In the genomic region with DNA sequence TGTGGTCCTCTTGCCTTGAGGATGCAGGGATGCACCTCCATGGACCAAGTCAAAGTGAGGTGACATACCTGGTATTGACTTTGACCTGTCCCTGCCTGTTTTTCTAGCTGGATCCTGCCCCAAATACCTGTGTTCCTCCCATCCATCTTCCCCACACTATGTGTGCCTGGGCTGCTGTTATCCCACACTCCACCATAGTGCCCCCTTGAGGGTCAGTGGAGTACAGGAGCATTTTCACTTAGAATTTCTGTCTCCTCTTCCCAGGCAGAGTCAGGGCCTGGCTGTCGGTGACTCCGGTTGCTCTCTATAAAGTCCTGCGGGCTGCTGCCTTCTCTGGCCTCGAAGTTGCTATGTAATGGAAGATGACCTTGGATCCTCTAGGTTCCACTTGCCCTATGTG, we compare ENCODE assay signal across 24 mouse cellular contexts. TPM values are rescaled to one million over a fixed set of nuclear protein-coding genes. Genes with fewer than 3 reads are reported as not detected.
DNase-seq lines count a peak whose midpoint lies in the region; ATAC-seq and TF ChIP-seq lines count a peak whose summit lies in the region.
"Had no signal": no experiment of that assay in that cellular context is flagged by ENCODE, and none has a peak within 500 bp of the region (broad histone marks: within the 10 kb centered on the region; RNA-seq: fewer than 3 reads in every experiment).

No protein-coding gene starts in this region.

- no peaks in the 10 kb centered on the region for H3K36me3 ChIP-seq in heart, adult 2 months (ENCODE audit: control insufficient read depth, insufficient read depth, low read length)
- H3K36me3 ChIP-seq in stomach, postnatal 0 days (ENCODE audit: control insufficient read depth, insufficient read depth, low read length), result no peaks in the 10 kb centered on the region
- H3K36me3 ChIP-seq: heart, embryonic 13.5 days; liver, embryonic 12.5 days; midbrain, embryonic 10.5 days; neural tube, embryonic 13.5 days had no signal

- WGBS in heart, adult 2 months, result 36% methylated on average over 4 of the region's 4 CpGs
- WGBS in stomach, postnatal 0 days, result 59% methylated on average over 4 of the region's 4 CpGs

- no peak for TF ChIP-seq EP300 in heart, adult 2 months (IDR thresholded peaks at IDR 0.05; ENCODE audit: insufficient read depth, low read depth, low read length)
- TF ChIP-seq EP300 in stomach, postnatal 0 days (optimal IDR thresholded peaks at IDR 0.05), result no peak

- no peaks in the 10 kb centered on the region for H3K79me2 ChIP-seq in heart, adult 2 months (replicated peaks; ENCODE audit: control insufficient read depth, insufficient read depth, low read length)

- TF ChIP-seq POLR2A in heart, adult 2 months (IDR thresholded peaks at IDR 0.05; ENCODE audit: insufficient read depth, low read depth, low read length), result no peak

- H3K4me1 ChIP-seq in heart, adult 2 months (ENCODE audit: control insufficient read depth, insufficient read depth, low read length), result peaks cover 2% of the 10 kb centered on the region; the same call in 1 of the 2 replicates
- no peaks in the 10 kb centered on the region for H3K4me1 ChIP-seq in stomach, postnatal 0 days (replicated peaks; ENCODE audit: control insufficient read depth, insufficient read depth)
- H3K4me1 ChIP-seq: heart, embryonic 13.5 days; liver, embryonic 12.5 days; midbrain, embryonic 10.5 days; neural tube, embryonic 13.5 days had no signal

- H3K4me3 ChIP-seq in heart, adult 2 months, result no peak overlapping the region
- H3K4me3 ChIP-seq in left cerebral cortex, adult 2 months, result no peak overlapping the region
- H3K4me3 ChIP-seq in stomach, postnatal 0 days (ENCODE audit: low read depth, low read length), result no peak overlapping the region
- H3K4me3 ChIP-seq: heart, embryonic 13.5 days; liver, embryonic 12.5 days; midbrain, embryonic 10.5 days; neural tube, embryonic 13.5 days had no signal

- ATAC-seq in stomach, postnatal 0 days (ENCODE audit: low FRiP score, low TSS enrichment), result no peak; the same call in 1 of the 2 replicates
- ATAC-seq: hindbrain, embryonic 16.5 days; liver, embryonic 12.5 days had no signal

- H3K27me3 ChIP-seq in heart, adult 2 months (ENCODE audit: control insufficient read depth, insufficient read depth, low read length), result no peaks in the 10 kb centered on the region
- no peaks in the 10 kb centered on the region for H3K27me3 ChIP-seq in stomach, postnatal 0 days (ENCODE audit: control insufficient read depth, insufficient read depth, low read length)

- DNase-seq in heart, adult 2 months, result no peak
- DNase-seq in heart, adult 18-20 months, result no peak
- no peak for DNase-seq in left cerebral cortex, adult 2 months (ENCODE audit: extremely low spot score in 1 of 2, low spot score in 2 of 2)
- DNase-seq in left cerebral cortex, adult 9 months (ENCODE audit: low spot score in 2 of 2), result no peak
- peak; percentile 14 for DNase-seq in thymus, postnatal 4 days
- no peak for DNase-seq in thymus, postnatal 0 days (ENCODE audit: low spot score)
- no peak for DNase-seq in stomach, postnatal 0 days (ENCODE audit: low spot score)
- no peak for DNase-seq in spleen, postnatal 36 days (ENCODE audit: low spot score in 2 of 2)
- DNase-seq: adrenal gland, adult 8-10 months; cerebellum, adult 18-20 months; gastrocnemius, postnatal 25 days; heart, postnatal 36 days; layer of hippocampus, adult 9-11 months; lung, postnatal 36 days; right cerebral cortex, postnatal 14 days; thymus, postnatal 25 days had no signal

- intact Hi-C loops in heart, adult 2 months (cut with DNase I), result no loop called here
- intact Hi-C loops in left cerebral cortex, adult 2 months (cut with DNase I), result loop anchor here (5.0 kb wide), 1 partner anchor 233 kb away; no protein-coding TSS in a partner anchor

- H3K27ac ChIP-seq in heart, adult 2 months, result no peak overlapping the region
- peak overlapping the region; percentile 59; the same call in 1 of the 2 replicates for H3K27ac ChIP-seq in left cerebral cortex, adult 2 months
- no peak overlapping the region for H3K27ac ChIP-seq in stomach, postnatal 0 days (replicated peaks)
- H3K27ac ChIP-seq: heart, embryonic 13.5 days; liver, embryonic 12.5 days; midbrain, embryonic 10.5 days; neural tube, embryonic 13.5 days had no signal

- no peaks in the 10 kb centered on the region for H3K9me3 ChIP-seq in stomach, postnatal 0 days (ENCODE audit: control insufficient read depth, low read length)
- H3K9me3 ChIP-seq: heart, embryonic 13.5 days; liver, embryonic 12.5 days; midbrain, embryonic 10.5 days; neural tube, embryonic 13.5 days had no signal

- no peak overlapping the region for H3K9ac ChIP-seq in heart, adult 2 months (ENCODE audit: low read depth, low read length)
- 0 out of 2 replicates have a peak overlapping the region, but pooled peaks have one; percentile 13 for H3K9ac ChIP-seq in stomach, postnatal 0 days (ENCODE audit: low read length)
- H3K9ac ChIP-seq: heart, embryonic 13.5 days; liver, embryonic 12.5 days; neural tube, embryonic 13.5 days had no signal

- no peak overlapping the region for H3K4me2 ChIP-seq in stomach, postnatal 0 days (replicated peaks; ENCODE audit: low read depth)
- H3K4me2 ChIP-seq: heart, embryonic 13.5 days; liver, embryonic 12.5 days; neural tube, embryonic 13.5 days had no signal

- TF ChIP-seq CTCF in heart, adult 2 months (IDR thresholded peaks at IDR 0.05), result peak; percentile 23; the same call in 1 of the 2 replicates
- TF ChIP-seq CTCF in left cerebral cortex, adult 2 months (IDR thresholded peaks at IDR 0.05), result peak; percentile 34
- TF ChIP-seq CTCF in stomach, postnatal 0 days (IDR thresholded peaks at IDR 0.05; ENCODE audit: low read depth), result peak; percentile 53

RNA-seq across cellular contexts. Expression of a gene that starts 10.2 kb away (rescaled TPM):
- total RNA-seq in heart, adult 2 months (2021), result under 1 TPM; 0.26 to 0.55 TPM
- 2.3 and 2.7 TPM in 2 replicates for polyA plus RNA-seq in heart, adult 2 months (2012; rRNA removed)
- total RNA-seq in heart, adult 18-20 months (2021), result 1 to 10 TPM; 1.2 to 6.4 TPM
- total RNA-seq in left cerebral cortex, adult 2 months (2021), result under 1 TPM; 0.42 to 0.97 TPM
- 0.40 and 0.47 TPM in 2 replicates for polyA plus RNA-seq in thymus, postnatal 0 days (2015; fragmentation: Nextera tagmentation; extraction: Ambion mirVana)
- 0.21 and 0.27 TPM in 2 replicates for polyA plus RNA-seq in stomach, postnatal 0 days (2015; fragmentation: Nextera tagmentation; extraction: Ambion mirVana)
- total RNA-seq: common myeloid progenitor, adult 5-6 weeks had no signal
- polyA plus RNA-seq: heart, embryonic 13.5 days; kidney, embryonic 14.5 days had no signal

RNA-seq across cellular contexts. Expression of a gene that starts 28.3 kb away (rescaled TPM):
- under 1 TPM; 0.18 to 0.26 TPM for total RNA-seq in heart, adult 2 months (2021)
- polyA plus RNA-seq in heart, adult 2 months (2012; rRNA removed), result 0.12 and 0.14 TPM in 2 replicates
- total RNA-seq in heart, adult 18-20 months (2021), result under 1 TPM; 0.28 to 0.37 TPM
- total RNA-seq in left cerebral cortex, adult 2 months (2021), result not detected
- polyA plus RNA-seq in thymus, postnatal 0 days (2015; fragmentation: Nextera tagmentation; extraction: Ambion mirVana), result 0.15 and 0.25 TPM in 2 replicates
- 8.2 and 8.7 TPM in 2 replicates for polyA plus RNA-seq in stomach, postnatal 0 days (2015; fragmentation: Nextera tagmentation; extraction: Ambion mirVana)
- total RNA-seq: common myeloid progenitor, adult 5-6 weeks; gastrocnemius, postnatal 25 days; left cerebral cortex, postnatal 25 days had no signal
- polyA plus RNA-seq: heart, embryonic 13.5 days; kidney, embryonic 14.5 days; liver, embryonic 12.5 days; neural tube, embryonic 13.5 days had no signal

RNA-seq across cellular contexts. Expression of a gene that starts 48.8 kb away (rescaled TPM):
- total RNA-seq in heart, adult 2 months (2021), result 1 to 10 TPM; 1.6 to 2.7 TPM
- polyA plus RNA-seq in heart, adult 2 months (2012; rRNA removed), result 7.2 and 7.5 TPM in 2 replicates
- total RNA-seq in heart, adult 18-20 months (2021), result 1 to 10 TPM; 1.9 to 2.7 TPM
- 1 to 10 TPM; 1.4 to 1.5 TPM for total RNA-seq in left cerebral cortex, adult 2 months (2021)
- polyA plus RNA-seq in thymus, postnatal 0 days (2015; fragmentation: Nextera tagmentation; extraction: Ambion mirVana), result 0.41 and 0.46 TPM in 2 replicates
- polyA plus RNA-seq in stomach, postnatal 0 days (2015; fragmentation: Nextera tagmentation; extraction: Ambion mirVana), result 0.64 and 0.81 TPM in 2 replicates
- total RNA-seq: common myeloid progenitor, adult 5-6 weeks had no signal
